22 mouse cellular contexts compared by ENCODE assay signal in the genomic region with DNA sequence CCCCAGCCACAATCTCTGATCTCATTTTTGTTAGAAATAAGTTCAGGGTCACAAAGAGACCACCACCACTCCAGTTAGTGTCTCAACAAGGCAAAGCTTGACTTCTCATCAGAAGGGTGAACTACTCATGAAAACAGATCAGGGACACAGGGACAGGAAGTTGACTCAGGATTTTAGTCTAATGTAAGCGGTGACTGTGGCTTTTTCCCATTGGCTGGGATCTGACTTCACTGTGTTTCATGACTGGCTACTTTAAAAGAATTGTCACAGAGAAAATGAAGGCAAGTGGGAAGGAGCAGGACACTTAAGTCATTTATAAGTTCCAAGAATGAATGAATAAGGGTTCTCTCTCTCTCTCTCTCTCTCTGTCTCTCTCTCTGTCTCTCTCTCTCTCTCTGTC. TPM values are rescaled to one million over a fixed set of nuclear protein-coding genes. Genes with fewer than 3 reads are reported as not detected.
DNase-seq lines count a peak whose midpoint lies in the region; ATAC-seq and TF ChIP-seq lines count a peak whose summit lies in the region.
"Had no signal": no experiment of that assay in that cellular context is flagged by ENCODE, and none has a peak within 500 bp of the region (broad histone marks: within the 10 kb centered on the region; RNA-seq: fewer than 3 reads in every experiment).

No protein-coding gene starts in this region.

- H3K27me3 ChIP-seq in cerebellum, adult 2 months (ENCODE audit: control insufficient read depth, insufficient read depth, low read length) = no peaks in the 10 kb centered on the region
- no peaks in the 10 kb centered on the region for H3K27me3 ChIP-seq in midbrain, embryonic 11.5 days (ENCODE audit: control insufficient read depth, insufficient read depth, low read length)
- no peaks in the 10 kb centered on the region for H3K27me3 ChIP-seq in midbrain, embryonic 16.5 days (ENCODE audit: control insufficient read depth, insufficient read depth, low read depth, low read length)
- H3K27me3 ChIP-seq: embryonic facial prominence, embryonic 12.5 days; forebrain, embryonic 13.5 days; forebrain, embryonic 15.5 days; Patski had no signal

- WGBS in cerebellum, adult 2 months = 79% methylated on average over 1 of the region's 1 CpGs
- 86% methylated on average over 1 of the region's 1 CpGs for WGBS in midbrain, embryonic 11.5 days
- WGBS in midbrain, embryonic 16.5 days = 88% methylated on average over 1 of the region's 1 CpGs

- no peak for DNase-seq in cerebellum, adult 2 months
- DNase-seq in cerebellum, postnatal 25 days = no peak
- peak; percentile 31 for DNase-seq in midbrain, embryonic 11.5 days (ENCODE audit: low spot score, missing footprints)
- DNase-seq in 416B (ENCODE audit: low read depth) = peak; percentile 90
- no peak for DNase-seq in layer of hippocampus, postnatal 10 days (ENCODE audit: low spot score in 2 of 2)
- no peak for DNase-seq in layer of hippocampus, adult 9-11 months
- DNase-seq: adrenal gland, adult 8-10 months; adrenal gland, postnatal 25 days; cerebellum, adult 11 months; cerebellum, adult 18-20 months; cerebellum, adult 9-10 months; cerebellum, postnatal 10 days; cerebellum, postnatal 36 days; forebrain, postnatal 0 days had no signal

- no peak for TF ChIP-seq CTCF in cerebellum, adult 2 months (IDR thresholded peaks at IDR 0.05; ENCODE audit: borderline replicate concordance, insufficient read depth, low read depth, low read length)

- no peaks in the 10 kb centered on the region for H3K36me3 ChIP-seq in midbrain, embryonic 11.5 days (ENCODE audit: control insufficient read depth, insufficient read depth, low read length)
- H3K36me3 ChIP-seq in midbrain, embryonic 16.5 days (ENCODE audit: control insufficient read depth, insufficient read depth, low read length) = no peaks in the 10 kb centered on the region
- H3K36me3 ChIP-seq: embryonic facial prominence, embryonic 10.5 days; embryonic facial prominence, embryonic 12.5 days; forebrain, embryonic 15.5 days had no signal

- no peak overlapping the region for H3K4me2 ChIP-seq in midbrain, embryonic 11.5 days
- no peak overlapping the region for H3K4me2 ChIP-seq in midbrain, embryonic 16.5 days (ENCODE audit: low read length)
- H3K4me2 ChIP-seq: embryonic facial prominence, embryonic 12.5 days; forebrain, embryonic 13.5 days; forebrain, embryonic 15.5 days had no signal

- no peaks in the 10 kb centered on the region for H3K9me3 ChIP-seq in midbrain, embryonic 11.5 days (ENCODE audit: control insufficient read depth, low read length)
- no peaks in the 10 kb centered on the region for H3K9me3 ChIP-seq in midbrain, embryonic 16.5 days (replicated peaks; ENCODE audit: control insufficient read depth, low read length, poor library complexity, severe bottlenecking)
- H3K9me3 ChIP-seq: embryonic facial prominence, embryonic 10.5 days; embryonic facial prominence, embryonic 12.5 days; forebrain, embryonic 13.5 days; forebrain, embryonic 15.5 days had no signal

- no peak overlapping the region for H3K4me3 ChIP-seq in cerebellum, adult 2 months (replicated peaks; ENCODE audit: insufficient read depth, low read depth, low read length)
- no peak overlapping the region for H3K4me3 ChIP-seq in midbrain, embryonic 11.5 days (ENCODE audit: low read depth, low read length)
- no peak overlapping the region for H3K4me3 ChIP-seq in midbrain, embryonic 16.5 days (ENCODE audit: low read depth, low read length)
- H3K4me3 ChIP-seq: embryonic facial prominence, embryonic 10.5 days; embryonic facial prominence, embryonic 12.5 days; forebrain, embryonic 13.5 days; forebrain, embryonic 15.5 days had no signal

- peaks cover 35% of the 10 kb centered on the region for H3K4me1 ChIP-seq in cerebellum, adult 2 months (ENCODE audit: control insufficient read depth, insufficient read depth, low read length)
- no peaks in the 10 kb centered on the region for H3K4me1 ChIP-seq in midbrain, embryonic 11.5 days (ENCODE audit: control insufficient read depth, insufficient read depth, low read length)
- H3K4me1 ChIP-seq in midbrain, embryonic 16.5 days (ENCODE audit: control insufficient read depth, insufficient read depth, low read length) = no peaks in the 10 kb centered on the region
- H3K4me1 ChIP-seq: embryonic facial prominence, embryonic 10.5 days; embryonic facial prominence, embryonic 12.5 days had no signal

- H3K9ac ChIP-seq in midbrain, embryonic 11.5 days (ENCODE audit: low read length) = no peak overlapping the region
- no peak overlapping the region for H3K9ac ChIP-seq in midbrain, embryonic 16.5 days (ENCODE audit: low read depth, low read length)
- H3K9ac ChIP-seq: embryonic facial prominence, embryonic 12.5 days; forebrain, embryonic 13.5 days; forebrain, embryonic 15.5 days; forebrain, postnatal 0 days had no signal

- TF ChIP-seq POLR2A in cerebellum, adult 2 months (IDR thresholded peaks at IDR 0.05; ENCODE audit: borderline replicate concordance, insufficient read depth, low read length) = no peak

- H3K27ac ChIP-seq in cerebellum, adult 2 months (ENCODE audit: insufficient read depth, low read length) = 0 out of 2 replicates have a peak overlapping the region, but pooled peaks have one; percentile 61
- H3K27ac ChIP-seq in midbrain, embryonic 11.5 days (ENCODE audit: low read depth, low read length) = no peak overlapping the region
- H3K27ac ChIP-seq in midbrain, embryonic 16.5 days (ENCODE audit: low read length) = no peak overlapping the region
- H3K27ac ChIP-seq: embryonic facial prominence, embryonic 10.5 days; embryonic facial prominence, embryonic 12.5 days; forebrain, embryonic 13.5 days; forebrain, embryonic 15.5 days had no signal

- ATAC-seq in midbrain, embryonic 11.5 days (ENCODE audit: low FRiP score) = no peak
- ATAC-seq in midbrain, embryonic 16.5 days = no peak
- ATAC-seq in common myeloid progenitor, adult 5-6 weeks (replicated peaks; ENCODE audit: low read depth, poor library complexity, severe bottlenecking) = 0 out of 2 replicates have a peak, but pooled peaks have one; percentile 32
- ATAC-seq: activated CD4-positive, CD25-positive, alpha-beta regulatory T cell, adult 4 months; forebrain, embryonic 13.5 days; forebrain, embryonic 15.5 days; forebrain, postnatal 0 days; Patski had no signal

RNA-seq across cellular contexts. Expression of a gene that starts 45.5 kb away (rescaled TPM):
- polyA plus RNA-seq in cerebellum, adult 2 months (2012; rRNA removed) = 192 and 200 TPM in 2 replicates
- polyA plus RNA-seq in midbrain, embryonic 11.5 days (2014; fragmentation: Nextera tagmentation; extraction: Ambion mirVana) = 2.0 TPM in 2 replicates
- polyA plus RNA-seq in midbrain, embryonic 16.5 days (2015; fragmentation: Nextera tagmentation; extraction: Ambion mirVana) = 36.8 and 40.2 TPM in 2 replicates
- 0.34 and 0.64 TPM in 2 replicates for total RNA-seq in common myeloid progenitor, adult 5-6 weeks (2017)
- 100 to 1,000 TPM; 152 to 156 TPM for total RNA-seq in layer of hippocampus, postnatal 10 days (2021)

Comparison
In these comparisons a context has a peak if more than half of its experiments do, and no peak if none do; other contexts are left out.
1. RNA of a gene that starts 45.5 kb away (polyA plus RNA-seq): 192 to 200 TPM in cerebellum, adult 2 months and 36.8 to 40.2 TPM in midbrain, embryonic 16.5 days; 2.0 TPM in midbrain, embryonic 11.5 days; every median in the first group is over 10 times any median in the second.
2. DNase-seq: peak in midbrain, embryonic 11.5 days (single experiment) and 416B (single experiment); none in cerebellum, adult 2 months (0 of 2), cerebellum, postnatal 25 days (0 of 2), layer of hippocampus, postnatal 10 days (0 of 2) and layer of hippocampus, adult 9-11 months (single experiment).